Mouse (Mus musculus): Measurements from ENCODE around the gene Tjp2. TPM values are rescaled to one million over a fixed set of nuclear protein-coding genes. Genes with fewer than 3 reads are reported as not detected.
"Not testable (repeated sequence)": the region's sequence is repeated elsewhere in the genome, so short reads cannot be mapped to it uniquely, and the experiment has no call there.

Gene Tjp2
- polyA plus RNA-seq, 1 experiment from 2014 or later: 10.1 TPM

DNA sequence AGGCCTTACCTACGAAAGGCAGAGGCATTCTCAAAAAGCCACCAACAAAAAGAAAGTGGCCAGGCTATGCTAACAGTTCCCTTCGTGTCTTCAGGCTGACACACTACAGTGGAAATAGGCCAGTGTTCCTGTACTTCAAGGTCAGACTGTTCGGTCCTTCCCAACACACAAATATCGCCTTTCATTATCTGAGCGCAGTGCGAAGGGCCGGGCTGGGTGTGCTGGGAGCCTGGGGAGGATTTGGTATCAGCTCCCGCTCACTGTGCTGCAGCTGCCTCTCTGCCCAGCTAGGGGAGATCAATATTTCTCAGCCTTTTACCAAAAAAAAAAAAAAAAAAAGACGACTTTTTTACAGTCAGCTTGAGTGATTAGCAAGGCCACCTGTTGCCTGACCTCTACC lies 106.1 kb downstream of the Tjp2 start:
- Histone ChIP-seq H3K4me3 (replicated peaks) (no peak overlapping the region), H3K27me3 (replicated peaks) (no peaks in the 10 kb centered on the region), H3K36me3 (peaks cover 9% of the 10 kb centered on the region; the same call in 1 of the 2 replicates), H3K4me2 (no peak overlapping the region), H3K27ac (replicated peaks) (no peak overlapping the region), H3K4me1 (no peaks in the 10 kb centered on the region), H3K9ac (replicated peaks) (no peak overlapping the region), H3K9me3 (replicated peaks) (no peaks in the 10 kb centered on the region)
- ATAC-seq (ENCODE audit: low FRiP score): no peak
- WGBS: 85% methylated on average over 9 of the region's 9 CpGs

- Histone ChIP-seq H3K27ac (replicated peaks) (no peak overlapping the region), H3K9me3 (replicated peaks) (no peaks in the 10 kb centered on the region), H3K4me1 (no peaks in the 10 kb centered on the region), H3K27me3 (replicated peaks) (no peaks in the 10 kb centered on the region), H3K36me3 (peaks cover 14% of the 10 kb centered on the region), H3K4me3 (replicated peaks) (no peak overlapping the region), H3K4me2 (no peak overlapping the region), H3K9ac (replicated peaks) (no peak overlapping the region)
- WGBS: 92% methylated on average over 7 of the region's 7 CpGs
- no peak for ATAC-seq (ENCODE audit: low FRiP score)
Observed at GRCm38 (mm10) chr19:24111581-24111980, 113.2 kb downstream of the Tjp2 start.

DNA sequence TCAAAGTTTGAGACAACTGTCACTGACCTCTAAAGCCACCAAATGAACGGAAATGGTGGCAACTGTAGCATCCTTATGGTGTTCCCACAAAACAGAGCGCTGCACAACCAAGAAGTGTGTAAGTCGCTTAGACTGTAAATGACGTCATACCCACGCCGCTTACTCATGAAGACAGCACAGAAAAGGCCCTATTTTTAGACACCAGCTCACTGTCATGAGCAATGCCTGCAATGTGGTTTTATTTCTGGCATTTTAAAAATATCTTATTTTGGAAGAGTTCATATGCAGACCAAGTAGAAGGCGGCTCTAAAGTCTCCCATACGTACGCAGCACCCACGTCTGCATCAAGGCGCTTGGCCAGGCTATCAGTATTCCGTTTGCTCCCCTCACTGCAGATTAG lies 117.1 kb downstream of the Tjp2 start:
- Histone ChIP-seq H3K27me3 (replicated peaks) (no peaks in the 10 kb centered on the region), H3K9ac (replicated peaks) (no peak overlapping the region), H3K4me2 (no peak overlapping the region), H3K9me3 (replicated peaks) (no peaks in the 10 kb centered on the region), H3K4me3 (replicated peaks) (no peak overlapping the region), H3K4me1 (no peaks in the 10 kb centered on the region), H3K27ac (replicated peaks) (no peak overlapping the region), H3K36me3 (peaks cover 11% of the 10 kb centered on the region)
- WGBS: 95% methylated on average over 12 of the region's 12 CpGs
- ATAC-seq (ENCODE audit: low FRiP score): no peak

DNA sequence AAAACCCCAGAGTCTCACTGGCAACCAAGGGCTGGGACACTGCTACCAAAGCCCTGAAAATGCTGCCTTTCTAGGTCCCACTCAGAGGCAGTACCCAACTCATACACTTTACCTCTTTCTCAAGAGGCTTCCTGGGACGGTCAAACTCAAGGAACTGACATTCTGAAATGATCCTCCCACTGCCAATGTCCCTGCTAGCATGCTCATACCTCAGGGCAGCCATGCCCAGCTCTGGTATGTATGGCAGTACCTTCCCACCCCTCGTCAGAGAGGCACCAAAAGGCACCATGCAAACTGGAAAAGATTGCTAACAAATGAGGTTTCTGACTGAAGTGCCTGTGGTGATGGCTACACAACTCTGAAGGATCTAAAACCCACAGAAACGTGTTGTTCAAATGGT lies 121.0 kb downstream of the Tjp2 start:
- no peaks in the 10 kb centered on the region for H3K9me3 ChIP-seq (replicated peaks)
- H3K27me3 ChIP-seq (replicated peaks): no peaks in the 10 kb centered on the region
- H3K9ac ChIP-seq (replicated peaks): no peak overlapping the region
- 0 out of 2 replicates have a peak, but pooled peaks cover 3% of the 10 kb centered on the region for H3K36me3 ChIP-seq
- H3K4me1 ChIP-seq: no peaks in the 10 kb centered on the region
- H3K4me2 ChIP-seq: no peak overlapping the region
- H3K27ac ChIP-seq (replicated peaks): no peak overlapping the region
- 85% methylated on average over 3 of the region's 3 CpGs for WGBS
- H3K4me3 ChIP-seq (replicated peaks): no peak overlapping the region
- no peak for ATAC-seq (ENCODE audit: low FRiP score)

DNA sequence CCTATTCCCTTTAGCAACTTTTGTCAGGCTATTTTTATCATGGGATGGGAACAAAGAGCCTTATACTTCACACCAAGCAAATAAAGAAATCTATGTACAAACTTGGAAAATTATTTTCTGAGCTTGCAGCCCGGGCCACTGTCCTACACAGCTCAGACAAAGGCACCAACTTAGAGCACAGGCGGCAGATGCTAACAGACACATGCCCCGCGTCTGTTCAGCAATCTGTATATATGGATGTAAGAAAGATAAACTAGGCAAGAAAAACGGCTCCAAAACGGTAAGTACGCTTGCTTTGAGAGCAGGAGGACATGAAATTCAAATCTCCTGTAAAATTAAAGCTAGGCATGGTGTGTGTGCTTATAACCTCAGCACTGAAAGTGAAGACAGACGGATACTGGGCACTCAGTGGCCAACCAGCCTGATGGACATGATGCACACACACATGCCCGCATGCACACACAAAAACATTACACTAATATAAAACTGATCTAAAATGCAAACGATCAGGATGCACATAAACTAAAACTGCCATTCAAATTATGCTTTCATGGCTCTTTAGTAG lies 122.2 kb downstream of the Tjp2 start:
- H3K27me3 ChIP-seq (replicated peaks): no peaks in the 10 kb centered on the region
- H3K36me3 ChIP-seq: no peaks in the 10 kb centered on the region
- H3K9ac ChIP-seq (replicated peaks): no peak overlapping the region
- H3K4me3 ChIP-seq (replicated peaks): no peak overlapping the region
- 94% methylated on average over 10 of the region's 10 CpGs for WGBS
- no peak overlapping the region for H3K27ac ChIP-seq (replicated peaks)
- H3K4me1 ChIP-seq: no peaks in the 10 kb centered on the region
- no peaks in the 10 kb centered on the region for H3K9me3 ChIP-seq (replicated peaks)
- no peak overlapping the region for H3K4me2 ChIP-seq
- no peak for ATAC-seq (ENCODE audit: low FRiP score)

GRCm38 (mm10) chr19:24101183-24101582 lies 123.6 kb downstream of the Tjp2 start:
- Histone ChIP-seq H3K4me1 (no peaks in the 10 kb centered on the region), H3K9me3 (replicated peaks) (no peaks in the 10 kb centered on the region), H3K27me3 (replicated peaks) (no peaks in the 10 kb centered on the region), H3K36me3 (no peaks in the 10 kb centered on the region), H3K9ac (replicated peaks) (no peak overlapping the region), H3K27ac (replicated peaks) (no peak overlapping the region), H3K4me2 (no peak overlapping the region), H3K4me3 (replicated peaks) (no peak overlapping the region)
- no peak for ATAC-seq (ENCODE audit: low FRiP score)
- WGBS: 79% methylated on average over 6 of the region's 6 CpGs

- H3K9me3 ChIP-seq (replicated peaks): no peaks in the 10 kb centered on the region
- no peaks in the 10 kb centered on the region for H3K36me3 ChIP-seq
- no peak overlapping the region for H3K27ac ChIP-seq (replicated peaks)
- ATAC-seq (ENCODE audit: low FRiP score): no peak
- H3K27me3 ChIP-seq (replicated peaks): no peaks in the 10 kb centered on the region
- H3K9ac ChIP-seq (replicated peaks): no peak overlapping the region
- 91% methylated on average over 10 of the region's 10 CpGs for WGBS
- no peaks in the 10 kb centered on the region for H3K4me1 ChIP-seq
- no peak overlapping the region for H3K4me3 ChIP-seq (replicated peaks)
- no peak overlapping the region for H3K4me2 ChIP-seq
Observed at GRCm38 (mm10) chr19:24098691-24099090, 126.1 kb downstream of the Tjp2 start.

DNA sequence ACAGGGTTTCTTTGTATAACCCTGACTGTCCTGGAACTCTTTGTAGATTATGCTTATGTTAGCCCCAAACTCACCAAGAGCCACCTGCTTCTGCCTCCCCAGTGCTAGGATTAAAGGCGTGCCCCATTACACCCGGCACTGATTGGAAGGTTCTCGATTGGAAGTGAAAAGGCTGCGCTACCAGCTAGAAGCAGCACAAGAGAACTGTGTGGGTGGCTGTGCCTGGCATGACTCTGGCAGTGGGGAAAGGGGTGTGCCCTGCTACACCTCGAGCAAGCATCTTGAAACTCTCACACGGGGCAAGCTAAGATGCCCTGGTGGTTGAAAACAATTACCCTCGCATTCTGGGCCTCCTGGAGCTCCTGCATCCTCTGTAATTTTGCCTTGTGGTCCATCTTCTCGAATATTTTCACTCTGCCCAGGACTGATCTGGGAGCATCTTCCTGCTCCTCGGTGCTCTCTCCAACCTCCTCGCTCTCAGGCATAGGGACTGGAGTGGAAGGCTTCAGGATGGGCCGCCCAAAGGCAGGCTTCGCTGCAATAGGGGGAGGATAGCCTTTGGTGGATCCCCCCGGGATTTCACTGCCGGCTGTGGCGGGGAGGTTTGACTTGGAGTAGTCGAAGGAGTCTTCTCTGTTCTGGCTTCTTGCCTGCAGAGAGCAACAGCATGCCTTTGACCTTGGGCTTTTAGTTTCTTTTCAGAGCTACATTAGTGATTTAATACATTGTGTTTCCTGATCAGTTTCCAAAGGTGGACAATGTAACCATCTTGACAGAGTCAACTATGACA lies 127.0 kb downstream of the Tjp2 start:
- no peak for ATAC-seq (ENCODE audit: low FRiP score)
- Histone ChIP-seq H3K4me1 (no peaks in the 10 kb centered on the region), H3K4me3 (replicated peaks) (no peak overlapping the region), H3K36me3 (no peaks in the 10 kb centered on the region), H3K9me3 (replicated peaks) (no peaks in the 10 kb centered on the region), H3K9ac (replicated peaks) (no peak overlapping the region), H3K4me2 (no peak overlapping the region), H3K27ac (replicated peaks) (no peak overlapping the region), H3K27me3 (replicated peaks) (no peaks in the 10 kb centered on the region)
- 89% methylated on average over 16 of the region's 16 CpGs for WGBS

- H3K36me3 ChIP-seq; H3K4me1 ChIP-seq; H3K4me2 ChIP-seq; H3K9ac ChIP-seq (replicated peaks); H3K27ac ChIP-seq (replicated peaks); H3K27me3 ChIP-seq (replicated peaks); ATAC-seq (ENCODE audit: low FRiP score); H3K9me3 ChIP-seq (replicated peaks); H3K4me3 ChIP-seq (replicated peaks): not testable (repeated sequence)
- 80% methylated on average over 8 of the region's 8 CpGs for WGBS
Observed at GRCm38 (mm10) chr19:24092060-24092459, 132.8 kb downstream of the Tjp2 start.

DNA sequence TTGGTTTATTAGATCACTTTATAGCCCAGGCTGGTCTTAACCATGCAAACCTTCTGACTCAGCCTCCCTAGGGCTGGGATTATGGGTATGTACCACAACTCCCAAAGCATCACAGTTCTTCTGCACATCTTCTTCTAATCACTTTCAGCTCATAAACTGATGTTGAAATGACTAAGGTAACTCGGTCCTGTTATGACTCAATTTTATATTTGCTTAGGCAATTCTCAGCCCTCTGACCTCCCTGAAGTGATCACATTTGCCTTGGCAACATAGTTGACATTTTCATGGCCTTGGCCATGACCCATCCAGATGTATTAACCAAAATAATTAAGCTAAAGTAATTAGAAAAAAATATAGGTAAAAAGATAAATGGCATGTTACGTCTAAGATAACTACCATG lies 134.5 kb downstream of the Tjp2 start:
- no peaks in the 10 kb centered on the region for H3K27me3 ChIP-seq (replicated peaks)
- H3K9ac ChIP-seq (replicated peaks): no peak overlapping the region
- ATAC-seq (ENCODE audit: low FRiP score): no peak
- WGBS: 92% methylated on average over 2 of the region's 2 CpGs
- 0 out of 2 replicates have a peak, but pooled peaks cover 2% of the 10 kb centered on the region for H3K4me1 ChIP-seq
- H3K27ac ChIP-seq (replicated peaks): no peak overlapping the region
- H3K4me2 ChIP-seq: no peak overlapping the region
- no peaks in the 10 kb centered on the region for H3K9me3 ChIP-seq (replicated peaks)
- H3K4me3 ChIP-seq (replicated peaks): no peak overlapping the region
- H3K36me3 ChIP-seq: no peaks in the 10 kb centered on the region

- H3K9me3 ChIP-seq (replicated peaks): no peaks in the 10 kb centered on the region
- no peak overlapping the region for H3K4me2 ChIP-seq
- no peak overlapping the region for H3K9ac ChIP-seq (replicated peaks)
- ATAC-seq (ENCODE audit: low FRiP score): no peak
- no peaks in the 10 kb centered on the region for H3K36me3 ChIP-seq
- no peak overlapping the region for H3K27ac ChIP-seq (replicated peaks)
- WGBS: 65% methylated on average over 2 of the region's 2 CpGs
- H3K27me3 ChIP-seq (replicated peaks): no peaks in the 10 kb centered on the region
- peaks cover 5% of the 10 kb centered on the region; the same call in 1 of the 2 replicates for H3K4me1 ChIP-seq
- no peak overlapping the region for H3K4me3 ChIP-seq (replicated peaks)
Observed at GRCm38 (mm10) chr19:24085306-24085705, 139.5 kb downstream of the Tjp2 start.

GRCm38 (mm10) chr19:24080417-24081080 lies 144.3 kb downstream of the Tjp2 start:
- Histone ChIP-seq H3K9ac (replicated peaks) (no peak overlapping the region), H3K27ac (replicated peaks) (no peak overlapping the region), H3K27me3 (replicated peaks) (no peaks in the 10 kb centered on the region), H3K9me3 (replicated peaks) (no peaks in the 10 kb centered on the region), H3K4me2 (no peak overlapping the region), H3K36me3 (no peaks in the 10 kb centered on the region), H3K4me1 (peaks cover 5% of the 10 kb centered on the region; the same call in 1 of the 2 replicates), H3K4me3 (replicated peaks) (no peak overlapping the region)
- no peak for ATAC-seq (ENCODE audit: low FRiP score)
- 50% methylated on average over 8 of the region's 8 CpGs for WGBS
